Mouse (Mus musculus) heart, adult 2 months (tissue): ENCODE measurements around the gene Acadvl. TPM values are rescaled to one million over a fixed set of nuclear protein-coding genes. Genes with fewer than 3 reads are reported as not detected.

Source experiments
- DNase-seq, 2 experiments: peaks; one replicate each; pipeline ENCODE4 v3.0.0; 2021
- H3K27ac ChIP-seq: fragments of 200-600 bp; 2 replicates; pipeline ENCODE4 v1.8.1; 2022
- H3K27me3 ChIP-seq: fragments of 200-500 bp; 2 replicates; pipeline ENCODE4 v1.6.1; 2012; ENCODE audit warnings: mild to moderate bottlenecking, low read length, inconsistent platforms, mixed read lengths; ENCODE audit not compliant: control insufficient read depth, insufficient read depth
- H3K36me3 ChIP-seq: fragments of 200-500 bp; 2 replicates; pipeline ENCODE4 v1.6.1; 2012; ENCODE audit warnings: low read length, inconsistent platforms; ENCODE audit not compliant: control insufficient read depth, insufficient read depth
- H3K4me1 ChIP-seq: fragments of 200-500 bp; 2 replicates; pipeline ENCODE4 v1.6.1; 2011; ENCODE audit warnings: low read length; ENCODE audit not compliant: control insufficient read depth, insufficient read depth
- H3K4me3 ChIP-seq: fragments of 200-600 bp; 2 replicates; pipeline ENCODE4 v1.8.1; 2022
- H3K79me2 ChIP-seq: fragments of 200-500 bp; replicated peaks from 2 replicates; pipeline ENCODE4 v1.6.1; 2012; ENCODE audit warnings: mild to moderate bottlenecking, inconsistent platforms, low read length, moderate library complexity, mixed read lengths; ENCODE audit not compliant: control insufficient read depth, insufficient read depth
- H3K9ac ChIP-seq: fragments of 200-500 bp; 2 replicates; pipeline ENCODE4 v1.6.1; 2012; ENCODE audit warnings: low read depth, mild to moderate bottlenecking, control low read depth, inconsistent platforms, low read length, mixed read lengths
- CTCF ChIP-seq: fragments of 200-600 bp; IDR thresholded peaks from 2 replicates; pipeline ENCODE4 v1.8.1; 2022; ENCODE audit warnings: antibody characterized with exemption, mild to moderate bottlenecking, moderate library complexity
- EP300 ChIP-seq: fragments of 200-500 bp; IDR thresholded peaks from 2 replicates; pipeline ENCODE4 v1.6.1; 2011; ENCODE audit warnings: low read depth, low read length, control low read depth; ENCODE audit not compliant: insufficient read depth
- POLR2A ChIP-seq: fragments of 200-500 bp; IDR thresholded peaks from 2 replicates; pipeline ENCODE4 v1.6.1; 2011; ENCODE audit warnings: mild to moderate bottlenecking, low read depth, low read length, control low read depth; ENCODE audit not compliant: insufficient read depth
- WGBS: fragments of 180-500 bp; shearing (Covaris S2); methylation state at CpG from one replicate; pipeline ENCODE4 v1.1.7; 2018; 5-methylcytosine and 5-hydroxymethylcytosine counted together
- intact Hi-C: fragments of 180-260 bp; cut with DNase I; formaldehyde crosslinking; loops from one replicate; pipeline ENCODE4 v1.15.1; 2025
- polyA plus RNA-seq: library from polyadenylated mRNA; depleted of rRNA; stranded (reverse); fragments of >200 nt; gene quantifications from 2 replicates; pipeline ENCODE4 v1.2.3, GENCODE M21; 2012
- total RNA-seq, 2 experiments: library from RNA; stranded (reverse); gene quantifications; 2 replicates each; pipeline ENCODE4 v1.2.3; 2021

Gene Acadvl
- total and polyA plus RNA-seq, 3 experiments = 701 to 1,355 (median 1,139) TPM

DNA sequence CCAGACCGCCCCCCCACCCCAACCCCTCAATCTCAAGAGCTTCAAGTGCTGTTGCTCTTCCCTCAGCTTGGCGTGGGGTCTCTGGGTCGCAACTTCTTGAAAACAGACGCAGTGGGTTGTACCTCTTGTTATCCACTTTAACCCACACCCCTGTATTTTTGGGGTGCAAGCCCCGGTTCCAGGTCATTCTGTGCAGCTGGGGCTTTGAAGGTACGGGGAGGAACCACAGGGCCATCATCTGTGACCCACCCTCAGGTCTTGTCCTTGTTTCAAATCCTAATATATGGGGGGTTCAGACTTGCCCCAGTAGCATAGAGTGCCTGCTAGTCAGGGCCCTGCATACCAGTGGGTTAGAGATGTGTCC lies 8.9 kb upstream of the Acadvl start:
- Histone ChIP-seq H3K27me3 (0 out of 2 replicates have a peak, but pooled peaks cover 2% of the 10 kb centered on the region), H3K36me3 (no peaks in the 10 kb centered on the region), H3K4me3 (no peak overlapping the region), H3K4me1 (peaks cover 1% of the 10 kb centered on the region; the same call in 1 of the 2 replicates), H3K79me2 (no peaks in the 10 kb centered on the region), H3K9ac (no peak overlapping the region), H3K27ac (no peak overlapping the region)
- WGBS = 37% methylated on average over 6 of the region's 6 CpGs
- intact Hi-C loops = no loop called here
- no peak for TF ChIP-seq POLR2A
- TF ChIP-seq CTCF = no peak
- no peak for TF ChIP-seq EP300
- no peak for DNase-seq

DNA sequence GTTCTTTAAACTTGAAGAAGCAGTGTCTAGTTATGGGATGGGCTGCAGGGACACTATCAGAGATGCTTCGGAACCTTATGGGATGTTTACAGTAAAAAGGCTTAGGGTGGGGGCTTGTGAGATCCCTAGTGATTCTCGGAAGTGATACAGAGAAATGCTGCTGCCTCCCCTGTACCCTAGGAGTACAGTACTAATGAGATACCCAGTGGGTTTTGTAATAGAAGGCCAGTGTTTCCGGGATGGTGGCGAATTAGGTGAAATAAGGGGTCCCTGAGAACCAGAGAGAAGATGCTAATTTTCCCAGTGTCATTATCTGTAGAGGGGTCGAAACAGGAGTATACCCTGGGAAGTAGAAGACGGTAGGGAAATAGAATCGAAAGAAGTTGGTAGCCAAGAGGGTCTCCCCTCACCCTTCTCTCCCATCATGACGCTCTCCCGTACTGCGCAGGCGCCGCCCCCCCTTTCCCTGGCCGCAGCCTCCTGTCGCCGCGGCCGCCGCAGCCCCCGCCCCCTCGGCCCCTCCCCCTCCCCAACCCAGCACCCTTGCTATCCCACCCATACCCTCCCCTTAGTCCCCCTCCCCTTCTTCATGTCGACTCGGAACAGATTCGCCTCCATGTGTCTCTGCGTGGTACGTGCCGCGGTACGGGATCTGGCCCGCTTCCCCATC lies 8.4 kb upstream of the Acadvl start:
- Histone ChIP-seq H3K27ac (no peak overlapping the region), H3K4me3 (no peak overlapping the region), H3K36me3 (no peaks in the 10 kb centered on the region), H3K27me3 (0 out of 2 replicates have a peak, but pooled peaks cover 2% of the 10 kb centered on the region), H3K4me1 (peaks cover 1% of the 10 kb centered on the region; the same call in 1 of the 2 replicates), H3K9ac (no peak overlapping the region), H3K79me2 (no peaks in the 10 kb centered on the region)
- no peak for TF ChIP-seq EP300
- no peak for TF ChIP-seq CTCF
- TF ChIP-seq POLR2A = no peak
- DNase-seq = no peak
- 17% methylated on average over 21 of the region's 29 CpGs for WGBS
- intact Hi-C loops = no loop called here

DNA sequence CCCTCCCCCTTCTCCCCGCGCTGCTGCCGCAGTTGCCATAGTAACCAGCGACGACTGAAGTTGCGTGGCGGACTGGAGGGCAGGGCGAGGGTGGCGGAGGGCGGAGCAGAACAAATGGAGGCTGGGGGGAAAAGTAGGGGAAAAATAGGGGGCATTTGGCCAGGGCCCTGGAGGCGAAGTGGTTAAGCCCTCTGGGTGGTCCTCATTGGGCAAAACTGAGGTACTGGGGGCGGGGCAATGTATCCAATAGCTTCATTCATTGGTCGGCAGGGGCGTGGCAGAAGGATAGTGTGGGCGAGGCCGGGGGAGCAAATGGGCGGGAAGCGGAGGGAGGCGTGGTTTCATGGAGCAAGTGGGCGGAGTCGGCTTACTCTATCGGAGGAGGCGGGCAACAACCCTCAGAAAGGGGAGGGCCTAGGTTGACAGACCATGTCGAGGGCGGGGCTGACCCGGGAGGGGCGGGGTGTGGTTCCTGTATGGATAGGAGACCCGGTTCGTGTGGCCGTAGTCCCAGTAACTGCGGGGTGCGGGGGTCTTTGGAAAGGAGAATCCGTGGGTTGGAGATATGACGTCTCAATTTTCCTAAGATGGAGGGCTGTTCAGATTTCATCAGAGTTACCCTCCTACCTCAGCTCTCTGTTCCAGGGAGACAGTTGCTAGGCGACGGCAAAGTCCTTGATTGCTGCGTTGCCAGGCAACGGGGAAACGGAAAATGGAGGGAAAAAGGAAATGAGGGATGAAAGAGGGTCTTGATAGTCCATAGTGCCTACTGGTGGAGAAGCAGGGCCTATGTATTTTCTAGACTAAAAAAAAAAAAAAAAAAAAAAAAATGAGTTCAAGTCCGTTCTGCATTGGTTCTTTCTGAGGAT lies 6.3 kb upstream of the Acadvl start:
- Histone ChIP-seq H3K79me2 (no peaks in the 10 kb centered on the region), H3K4me3 (peak overlapping the region; percentile 47), H3K4me1 (peaks cover 1% of the 10 kb centered on the region; the same call in 1 of the 2 replicates), H3K27ac (peak overlapping the region; percentile 4), H3K36me3 (no peaks in the 10 kb centered on the region), H3K27me3 (no peaks in the 10 kb centered on the region), H3K9ac (peak overlapping the region; percentile 40; the same call in 1 of the 2 replicates)
- WGBS = 4% methylated on average over 40 of the region's 40 CpGs
- peak; percentile 92 for DNase-seq
- TF ChIP-seq POLR2A (no peak), EP300 (no peak), CTCF (no peak)
- intact Hi-C loops = no loop called here

DNA sequence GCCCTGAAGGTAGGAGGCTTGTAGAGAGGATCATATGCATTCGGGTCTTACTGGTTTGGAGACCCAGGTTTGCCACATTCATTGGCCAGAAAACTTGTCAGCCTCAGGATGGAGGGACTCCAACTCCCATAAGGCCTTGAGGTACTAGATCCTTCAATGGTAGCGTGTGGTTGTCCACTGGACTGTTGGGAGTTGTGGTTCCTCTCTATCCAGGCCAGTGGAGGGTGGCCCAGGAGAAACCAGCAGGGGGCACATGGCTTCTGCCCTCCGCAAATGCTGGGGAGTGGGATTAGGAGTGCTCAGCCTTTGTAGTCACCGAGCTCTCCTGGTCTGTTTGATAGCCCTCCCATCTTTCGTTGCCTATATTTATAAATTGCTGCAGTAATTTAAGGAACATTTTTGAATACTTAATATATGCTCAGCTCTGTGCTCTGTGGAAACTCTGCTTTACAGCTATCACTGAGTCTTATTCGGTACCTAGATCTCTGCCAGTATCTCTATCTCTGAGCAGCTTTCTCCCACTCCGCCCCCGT lies 5.6 kb upstream of the Acadvl start:
- H3K27ac ChIP-seq = peak overlapping the region; percentile 4
- intact Hi-C loops = no loop called here
- H3K79me2 ChIP-seq = no peaks in the 10 kb centered on the region
- H3K36me3 ChIP-seq = no peaks in the 10 kb centered on the region
- peak overlapping the region; percentile 47 for H3K4me3 ChIP-seq
- H3K9ac ChIP-seq = peak overlapping the region; percentile 40; the same call in 1 of the 2 replicates
- H3K4me1 ChIP-seq = peaks cover 1% of the 10 kb centered on the region; the same call in 1 of the 2 replicates
- DNase-seq = peak; percentile 75 to 81
- no peaks in the 10 kb centered on the region for H3K27me3 ChIP-seq
- no peak for TF ChIP-seq POLR2A
- TF ChIP-seq CTCF = peak; percentile 85
- WGBS = 2% methylated on average over 8 of the region's 8 CpGs

DNA sequence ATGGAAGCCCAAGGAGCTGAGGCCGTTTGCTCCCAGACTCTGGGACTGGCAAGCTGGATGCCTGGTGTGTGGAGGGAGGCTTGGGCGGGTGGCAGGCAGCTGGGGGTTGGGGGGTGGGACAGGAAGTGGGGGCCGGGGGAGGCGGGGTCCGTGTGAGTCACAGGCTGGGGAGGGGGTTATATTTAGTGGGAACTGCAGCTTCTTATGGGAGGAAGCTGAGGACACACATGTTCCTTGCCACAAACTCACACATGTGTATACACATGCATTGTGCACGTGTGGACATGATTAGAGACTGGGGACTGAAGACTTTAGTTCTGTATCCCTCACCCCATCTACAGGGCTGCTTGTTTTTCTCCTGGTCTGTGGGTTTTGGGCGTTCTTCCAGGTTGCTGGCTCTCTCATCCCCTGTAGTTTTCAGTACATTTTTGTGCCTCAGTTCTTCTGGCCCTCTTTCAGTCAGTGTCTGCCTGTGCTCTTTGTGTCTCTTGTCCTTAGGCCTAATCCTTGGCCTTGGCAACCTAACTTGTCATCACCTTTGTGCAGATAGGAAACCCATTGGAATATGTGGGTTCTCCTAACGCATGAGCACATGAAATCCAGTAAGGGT lies 4.9 kb upstream of the Acadvl start:
- Histone ChIP-seq H3K27me3 (no peaks in the 10 kb centered on the region), H3K4me3 (no peak overlapping the region), H3K79me2 (no peaks in the 10 kb centered on the region), H3K9ac (no peak overlapping the region), H3K27ac (no peak overlapping the region), H3K4me1 (peaks cover 1% of the 10 kb centered on the region; the same call in 1 of the 2 replicates), H3K36me3 (no peaks in the 10 kb centered on the region)
- intact Hi-C loops = no loop called here
- TF ChIP-seq EP300 (no peak), POLR2A (no peak), CTCF (no peak)
- WGBS = 27% methylated on average over 8 of the region's 8 CpGs
- DNase-seq = no peak
